Mouse (Mus musculus): ENCODE data around the gene Nfyc. TPM values are rescaled to one million over a fixed set of nuclear protein-coding genes. Genes with fewer than 3 reads are reported as not detected.

Nfyc gene
- polyA plus RNA-seq, 1 experiment from 2014 or later, result 111 TPM

GRCm38 (mm10) chr4:120717591-120717990 lies 113.8 kb downstream of the Nfyc start:
- H3K27me3 ChIP-seq (ENCODE audit: insufficient read depth, poor library complexity, severe bottlenecking), result peaks cover 67% of the 10 kb centered on the region
- no peak for DNase-seq (ENCODE audit: low spot score)
- no peak overlapping the region for H3K27ac ChIP-seq
- no peak overlapping the region for H3K4me3 ChIP-seq
- 72% methylated on average over 8 of the region's 8 CpGs for WGBS
- H3K9me3 ChIP-seq, result no peaks in the 10 kb centered on the region
- peaks cover 27% of the 10 kb centered on the region for H3K4me1 ChIP-seq
- H3K36me3 ChIP-seq, result no peaks in the 10 kb centered on the region

- H3K4me1 ChIP-seq, result peaks cover 27% of the 10 kb centered on the region
- H3K4me3 ChIP-seq, result peak overlapping the region; percentile 56
- H3K27ac ChIP-seq, result peak overlapping the region; percentile 17; the same call in 1 of the 2 replicates
- peaks cover 75% of the 10 kb centered on the region for H3K27me3 ChIP-seq (ENCODE audit: insufficient read depth, poor library complexity, severe bottlenecking)
- H3K9me3 ChIP-seq, result no peaks in the 10 kb centered on the region
- no peak for DNase-seq (ENCODE audit: low spot score)
- H3K36me3 ChIP-seq, result no peaks in the 10 kb centered on the region
- 11% methylated on average over 12 of the region's 12 CpGs for WGBS
Measured at GRCm38 (mm10) chr4:120716765-120717164, 114.6 kb downstream of the Nfyc start.

GRCm38 (mm10) chr4:120716141-120716571 lies 115.2 kb downstream of the Nfyc start:
- H3K4me1 ChIP-seq, result peaks cover 27% of the 10 kb centered on the region
- peak overlapping the region; percentile 17 for H3K27ac ChIP-seq
- DNase-seq (ENCODE audit: low spot score), result peak; percentile 91
- H3K27me3 ChIP-seq (ENCODE audit: insufficient read depth, poor library complexity, severe bottlenecking), result peaks cover 81% of the 10 kb centered on the region
- no peaks in the 10 kb centered on the region for H3K36me3 ChIP-seq
- WGBS, result under 1% methylated on average over 12 of the region's 12 CpGs
- H3K9me3 ChIP-seq, result no peaks in the 10 kb centered on the region
- peak overlapping the region; percentile 56 for H3K4me3 ChIP-seq

GRCm38 (mm10) chr4:120713856-120714497 lies 117.4 kb downstream of the Nfyc start:
- peak; percentile 83 for DNase-seq (ENCODE audit: low spot score)
- Histone ChIP-seq H3K4me1 (peaks cover 23% of the 10 kb centered on the region), H3K9me3 (no peaks in the 10 kb centered on the region), H3K4me3 (no peak overlapping the region), H3K27ac (no peak overlapping the region), H3K27me3 (ENCODE audit: insufficient read depth, poor library complexity, severe bottlenecking) (peaks cover 100% of the 10 kb centered on the region), H3K36me3 (no peaks in the 10 kb centered on the region)
- 72% methylated on average over 6 of the region's 6 CpGs for WGBS

- Histone ChIP-seq H3K4me3 (no peak overlapping the region), H3K27ac (no peak overlapping the region), H3K9me3 (no peaks in the 10 kb centered on the region), H3K4me1 (peaks cover 22% of the 10 kb centered on the region), H3K36me3 (no peaks in the 10 kb centered on the region), H3K27me3 (ENCODE audit: insufficient read depth, poor library complexity, severe bottlenecking) (peaks cover 100% of the 10 kb centered on the region)
- DNase-seq (ENCODE audit: low spot score), result no peak
- WGBS, result 92% methylated on average over 6 of the region's 6 CpGs
Measured at GRCm38 (mm10) chr4:120713021-120713420, 118.4 kb downstream of the Nfyc start.

- DNase-seq (ENCODE audit: low spot score), result no peak
- Histone ChIP-seq H3K4me1 (peaks cover 22% of the 10 kb centered on the region), H3K4me3 (no peak overlapping the region), H3K9me3 (no peaks in the 10 kb centered on the region), H3K27ac (0 out of 2 replicates have a peak overlapping the region, but pooled peaks have one; percentile 47), H3K27me3 (ENCODE audit: insufficient read depth, poor library complexity, severe bottlenecking) (peaks cover 99% of the 10 kb centered on the region), H3K36me3 (no peaks in the 10 kb centered on the region)
- 83% methylated on average over 12 of the region's 12 CpGs for WGBS
Measured at GRCm38 (mm10) chr4:120712236-120712635, 119.1 kb downstream of the Nfyc start.

MicroRNAs within 50 kb of the gene (microRNA counts, 519-probe panel; counts per million panel counts)
- microRNA mmu-miR-30e, result not detected

Small RNA genes within 50 kb of the gene (microRNA-seq; reads per million reads assigned to microRNA genes)
- gene Gm23936 (not detected), gene Mir30c-1 (121 reads per million, percentile 53 among the genes with 10 or more reads in this experiment), gene Mir30e (not detected), gene Mir30f (not detected)

Other genes starting within 250 kb of the Nfyc start
- gene Gm8439, start 242.8 kb downstream of the Nfyc start, polyA plus RNA-seq (2016; fragmentation: Nextera tagmentation; extraction: Ambion mirVana), result 0.36 and 0.41 TPM in 2 replicates
- gene Cited4, start 165.0 kb downstream of the Nfyc start, polyA plus RNA-seq (2016; fragmentation: Nextera tagmentation; extraction: Ambion mirVana), result 47.3 and 47.5 TPM in 2 replicates
- 1.1 and 1.7 TPM in 2 replicates for gene Kcnq4, start 83.0 kb downstream of the Nfyc start, polyA plus RNA-seq (2016; fragmentation: Nextera tagmentation; extraction: Ambion mirVana)
- 1.8 and 3.4 TPM in 2 replicates for gene Rims3, start 23.2 kb upstream of the Nfyc start, polyA plus RNA-seq (2016; fragmentation: Nextera tagmentation; extraction: Ambion mirVana)
- 14.8 and 25.8 TPM in 2 replicates for gene Exo5, start 93.4 kb upstream of the Nfyc start, polyA plus RNA-seq (2016; fragmentation: Nextera tagmentation; extraction: Ambion mirVana)
- 13.7 and 15.7 TPM in 2 replicates for gene Zfp69, start 120.1 kb upstream of the Nfyc start, polyA plus RNA-seq (2016; fragmentation: Nextera tagmentation; extraction: Ambion mirVana)
- 14.1 and 18.6 TPM in 2 replicates for gene Smap2, start 185.7 kb upstream of the Nfyc start, polyA plus RNA-seq (2016; fragmentation: Nextera tagmentation; extraction: Ambion mirVana)
- gene Col9a2, start 207.8 kb upstream of the Nfyc start, polyA plus RNA-seq (2016; fragmentation: Nextera tagmentation; extraction: Ambion mirVana), result 3.3 and 6.4 TPM in 2 replicates

Data from heart, embryonic 10.5 days (tissue).